Mouse (Mus musculus) stomach, postnatal 0 days (tissue): ENCODE data around the gene Taf3.

Experiments used
- CTCF ChIP-seq: IDR thresholded peaks from 2 replicates; pipeline ENCODE4 v1.5.1; 2016; ENCODE audit warnings: antibody characterized with exemption, low read depth, mild to moderate bottlenecking, moderate library complexity
- EP300 ChIP-seq: optimal IDR thresholded peaks from 2 replicates; pipeline ENCODE3; 2016; ENCODE audit warnings: antibody characterized with exemption

DNA sequence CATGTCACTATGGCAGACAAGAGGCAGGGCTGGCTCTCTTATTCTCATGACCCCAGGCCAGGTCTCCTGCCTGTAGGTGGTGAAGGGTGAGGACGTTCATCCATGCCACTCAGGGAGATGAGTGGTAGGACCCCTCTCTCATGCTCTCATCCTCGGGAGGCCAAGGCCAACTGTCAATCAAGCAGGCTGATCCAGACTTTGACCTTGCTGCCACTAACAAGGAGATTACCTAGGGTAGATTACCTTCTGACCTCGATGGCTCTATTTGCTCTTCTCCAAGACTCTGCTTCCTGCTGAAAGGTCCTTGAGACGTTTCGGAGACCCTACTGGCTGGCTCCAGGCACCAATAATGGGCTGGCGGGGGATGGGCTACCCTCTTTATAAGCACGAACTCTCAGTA, 26.1 kb upstream of the Taf3 start:
- no peak for TF ChIP-seq EP300
- no peak for TF ChIP-seq CTCF
